Mouse (Mus musculus) heart, embryonic 16.5 days (tissue): ENCODE measurements around the gene Scarb1. TPM values are rescaled to one million over a fixed set of nuclear protein-coding genes. Genes with fewer than 3 reads are reported as not detected.

Experiments used
- ATAC-seq: fragments of 200-750 bp; cut with Nextera tagmentation; replicated peaks from 2 replicates; pipeline ENCODE4 v1.8.0; 2017; ENCODE audit warnings: moderate number of reproducible peaks; ENCODE audit not compliant: insufficient read depth, low FRiP score; ENCODE audit errors: extremely low read depth
- H3K27ac ChIP-seq: fragments of 300-500 bp; sonication (generic); 2 replicates; pipeline ENCODE4 v1.5.1; 2014; ENCODE audit warnings: mild to moderate bottlenecking, low read length, control low read depth, moderate library complexity
- H3K27me3 ChIP-seq: fragments of 300-500 bp; sonication (generic); 2 replicates; pipeline ENCODE4 v1.6.1; 2014; ENCODE audit warnings: low read length, mixed read lengths; ENCODE audit not compliant: control insufficient read depth, insufficient read depth
- H3K36me3 ChIP-seq: fragments of 300-500 bp; sonication (generic); 2 replicates; pipeline ENCODE4 v1.6.1; 2014; ENCODE audit not compliant: control insufficient read depth, insufficient read depth
- H3K4me1 ChIP-seq: fragments of 300-500 bp; sonication (generic); 2 replicates; pipeline ENCODE4 v1.6.1; 2014; ENCODE audit warnings: low read length, mixed read lengths; ENCODE audit not compliant: control insufficient read depth, insufficient read depth
- H3K4me2 ChIP-seq: fragments of 300-500 bp; sonication (generic); 2 replicates; pipeline ENCODE4 v1.6.1; 2014; ENCODE audit warnings: low read depth, mild to moderate bottlenecking, control low read depth, low read length
- H3K4me3 ChIP-seq: fragments of 300-500 bp; sonication (generic); 2 replicates; pipeline ENCODE4 v1.5.1; 2014; ENCODE audit warnings: mild to moderate bottlenecking, control low read depth, low read length
- H3K9ac ChIP-seq: fragments of 300-500 bp; sonication (generic); 2 replicates; pipeline ENCODE4 v1.6.1; 2014; ENCODE audit warnings: low read length, control low read depth
- H3K9me3 ChIP-seq: fragments of 300-500 bp; sonication (generic); replicated peaks from 2 replicates; pipeline ENCODE4 v1.6.1; 2016; ENCODE audit warnings: low read length; ENCODE audit not compliant: control insufficient read depth
- WGBS: fragments of 180-500 bp; shearing (Covaris S2); extraction: QIAGEN DNeasy Blood & Tissue Kit; methylation state at CpG from one replicate; pipeline ENCODE4 v1.1.7; 2014; 5-methylcytosine and 5-hydroxymethylcytosine counted together
- polyA plus RNA-seq: library from polyadenylated mRNA; unstranded; fragments of >200 nt; fragmentation: Nextera tagmentation; extraction: Ambion mirVana; gene quantifications from 2 replicates; pipeline ENCODE4 v1.2.1, GENCODE M21; 2015

Scarb1 gene
- polyA plus RNA-seq, 1 experiment from 2014 or later: 75.5 TPM

GRCm38 (mm10) chr5:125383637-125384420 is 42.9 kb upstream of the Scarb1 start:
- ATAC-seq: no peak
- no peak overlapping the region for H3K9ac ChIP-seq
- WGBS: 66% methylated on average over 3 of the region's 3 CpGs

GRCm38 (mm10) chr5:125382673-125383558 is 42.0 kb upstream of the Scarb1 start:
- Histone ChIP-seq H3K4me2 (no peak overlapping the region), H3K4me1 (peaks cover 21% of the 10 kb centered on the region), H3K27me3 (no peaks in the 10 kb centered on the region), H3K4me3 (no peak overlapping the region), H3K27ac (peak overlapping the region; percentile 31; the same call in 1 of the 2 replicates), H3K36me3 (peaks cover 21% of the 10 kb centered on the region), H3K9ac (no peak overlapping the region; the same call in 1 of the 2 replicates), H3K9me3 (no peaks in the 10 kb centered on the region)
- 45% methylated on average over 6 of the region's 6 CpGs for whole genome bisulfite sequencing
- ATAC-seq: peak; percentile 49

More at GRCm38 (mm10) chr5:125383637-125384420, 42.9 kb upstream of the Scarb1 start:
- Histone ChIP-seq H3K27me3 (no peaks in the 10 kb centered on the region), H3K4me3 (no peak overlapping the region), H3K9me3 (no peaks in the 10 kb centered on the region), H3K4me1 (peaks cover 21% of the 10 kb centered on the region), H3K36me3 (peaks cover 27% of the 10 kb centered on the region), H3K27ac (no peak overlapping the region), H3K4me2 (no peak overlapping the region)

- H3K4me2 ChIP-seq: no peak overlapping the region
- no peak for ATAC-seq
- H3K27me3 ChIP-seq: no peaks in the 10 kb centered on the region
- no peak overlapping the region for H3K9ac ChIP-seq
- no peak overlapping the region for H3K4me3 ChIP-seq
- H3K9me3 ChIP-seq: no peaks in the 10 kb centered on the region
- peaks cover 21% of the 10 kb centered on the region for H3K4me1 ChIP-seq
- 65% methylated on average over 5 of the region's 5 CpGs for WGBS
- H3K36me3 ChIP-seq: peaks cover 21% of the 10 kb centered on the region
- no peak overlapping the region for H3K27ac ChIP-seq
Measured at GRCm38 (mm10) chr5:125381954-125382672, 41.2 kb upstream of the Scarb1 start.

GRCm38 (mm10) chr5:125378919-125379318 is 38.0 kb upstream of the Scarb1 start:
- H3K4me1 ChIP-seq: peaks cover 12% of the 10 kb centered on the region
- no peak overlapping the region for H3K4me2 ChIP-seq
- H3K4me3 ChIP-seq: no peak overlapping the region
- 81% methylated on average over 5 of the region's 5 CpGs for WGBS
- 0 out of 2 replicates have a peak, but pooled peaks cover 4% of the 10 kb centered on the region for H3K36me3 ChIP-seq
- H3K27ac ChIP-seq: no peak overlapping the region
- no peak overlapping the region for H3K9ac ChIP-seq
- no peak for ATAC-seq
- H3K9me3 ChIP-seq: no peaks in the 10 kb centered on the region
- H3K27me3 ChIP-seq: no peaks in the 10 kb centered on the region

GRCm38 (mm10) chr5:125377214-125377613 is 36.3 kb upstream of the Scarb1 start:
- Histone ChIP-seq H3K9me3 (0 out of 2 replicates have a peak, but pooled peaks cover 3% of the 10 kb centered on the region), H3K4me3 (no peak overlapping the region), H3K9ac (no peak overlapping the region), H3K27ac (no peak overlapping the region), H3K27me3 (no peaks in the 10 kb centered on the region), H3K36me3 (no peaks in the 10 kb centered on the region), H3K4me2 (no peak overlapping the region), H3K4me1 (no peaks in the 10 kb centered on the region)
- WGBS: 56% methylated on average over 7 of the region's 7 CpGs
- ATAC-seq: no peak

DNA sequence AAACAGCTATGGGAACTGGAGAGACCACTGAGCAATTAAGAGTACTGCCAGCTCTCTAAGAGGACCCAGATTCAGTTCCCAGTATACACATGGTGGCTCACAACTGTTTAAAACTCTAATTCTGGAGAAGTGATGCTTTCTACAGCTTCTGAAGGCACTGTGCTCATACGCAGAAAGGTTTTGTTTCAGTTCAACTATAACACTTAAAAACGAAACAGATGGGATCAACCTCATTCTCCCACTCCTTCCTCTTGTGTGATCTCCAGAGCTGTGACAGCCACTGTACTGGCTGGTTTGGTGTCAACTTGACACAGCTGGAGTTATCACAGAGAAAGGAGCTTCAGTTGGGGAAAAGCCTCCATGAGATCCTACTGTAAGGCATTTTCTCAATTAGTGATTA is 35.0 kb upstream of the Scarb1 start:
- Histone ChIP-seq H3K36me3 (no peaks in the 10 kb centered on the region), H3K4me3 (no peak overlapping the region), H3K9me3 (0 out of 2 replicates have a peak, but pooled peaks cover 5% of the 10 kb centered on the region), H3K27me3 (no peaks in the 10 kb centered on the region), H3K9ac (no peak overlapping the region), H3K27ac (no peak overlapping the region), H3K4me1 (no peaks in the 10 kb centered on the region), H3K4me2 (no peak overlapping the region)
- WGBS: 78% methylated on average over 2 of the region's 2 CpGs
- ATAC-seq: no peak

DNA sequence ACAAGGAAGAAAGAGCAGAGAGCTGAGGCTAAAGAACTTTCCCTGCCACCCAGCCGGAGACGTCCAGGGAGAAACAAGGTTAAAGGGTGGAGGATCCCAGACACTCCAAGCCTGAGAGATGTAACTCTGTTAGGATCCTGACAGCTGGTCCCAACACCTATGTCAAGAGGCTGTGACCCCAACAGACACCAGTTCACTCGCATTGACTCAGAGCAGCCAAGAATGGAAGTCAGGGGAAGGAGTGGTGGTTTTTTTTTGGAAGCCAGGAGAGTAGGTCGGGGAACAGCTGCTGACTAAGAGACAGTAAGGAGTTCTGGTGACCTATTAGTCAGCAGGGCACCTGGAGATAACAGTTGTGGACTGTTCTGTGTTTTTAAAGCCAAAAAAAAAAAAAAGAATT is 31.1 kb upstream of the Scarb1 start:
- no peak overlapping the region for H3K4me2 ChIP-seq
- 52% methylated on average over 4 of the region's 4 CpGs for WGBS

DNA sequence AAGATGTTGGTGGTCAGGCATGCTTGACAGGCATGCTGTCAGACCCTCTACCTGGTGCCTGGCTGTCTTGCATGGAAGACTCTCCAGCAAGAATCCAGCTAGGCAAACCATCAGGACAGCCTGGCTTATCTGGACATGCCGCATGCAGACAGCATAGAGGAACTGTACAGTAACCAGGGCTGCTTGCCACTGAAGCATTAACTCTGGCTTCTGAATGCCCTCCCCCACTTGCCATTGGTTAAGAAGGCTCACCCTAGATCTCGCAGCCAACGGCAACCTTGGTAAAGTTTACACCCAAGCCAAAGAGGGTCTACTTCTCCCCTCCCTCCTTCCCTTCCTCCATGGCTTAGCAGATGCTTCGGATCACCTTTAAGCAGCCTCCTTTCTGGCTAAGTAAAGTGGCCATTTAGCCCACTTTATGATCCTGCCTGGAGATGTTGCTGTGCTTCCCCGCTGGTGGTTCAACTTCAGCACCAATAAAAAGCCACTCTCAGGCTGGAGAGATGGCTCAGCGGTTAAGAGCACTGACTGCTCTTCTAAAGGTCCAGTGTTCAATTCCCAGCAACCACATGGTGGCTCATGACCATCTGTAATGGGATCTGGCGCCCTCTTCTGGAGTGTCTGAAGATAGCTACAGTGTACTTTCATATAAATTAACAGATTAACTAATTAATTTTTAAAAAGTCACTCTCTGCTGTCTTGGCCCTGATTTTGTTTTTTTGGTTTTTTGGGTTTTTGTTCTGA is 30.2 kb upstream of the Scarb1 start:
- ATAC-seq: no peak
- 69% methylated on average over 7 of the region's 7 CpGs for WGBS
- no peaks in the 10 kb centered on the region for H3K27me3 ChIP-seq
- no peaks in the 10 kb centered on the region for H3K4me1 ChIP-seq
- no peak overlapping the region for H3K4me3 ChIP-seq
- no peaks in the 10 kb centered on the region for H3K36me3 ChIP-seq
- 0 out of 2 replicates have a peak, but pooled peaks cover 5% of the 10 kb centered on the region for H3K9me3 ChIP-seq
- H3K9ac ChIP-seq: no peak overlapping the region
- no peak overlapping the region for H3K27ac ChIP-seq
- H3K4me2 ChIP-seq: no peak overlapping the region

More for the DNA sequence above, 31.1 kb upstream of the Scarb1 start:
- H3K36me3 ChIP-seq: no peaks in the 10 kb centered on the region
- H3K27me3 ChIP-seq: no peaks in the 10 kb centered on the region
- 0 out of 2 replicates have a peak, but pooled peaks cover 5% of the 10 kb centered on the region for H3K9me3 ChIP-seq
- no peak overlapping the region for H3K27ac ChIP-seq
- H3K4me1 ChIP-seq: no peaks in the 10 kb centered on the region
- no peak overlapping the region for H3K9ac ChIP-seq
- H3K4me3 ChIP-seq: no peak overlapping the region
- ATAC-seq: no peak
